Comparison of ENCODE assay signal across 23 mouse cellular contexts in genomic region chr2:40982778-40983177, GRCm38 (mm10).
DNase-seq lines count a peak whose midpoint lies in the region; ATAC-seq lines count a peak whose summit lies in the region.
"Had no signal": no experiment of that assay in that cellular context is flagged by ENCODE, and none has a peak within 500 bp of the region (broad histone marks: within the 10 kb centered on the region; RNA-seq: fewer than 3 reads in every experiment).

No protein-coding gene starts in this region.

- H3K4me1 ChIP-seq in forebrain, embryonic 13.5 days = no peaks in the 10 kb centered on the region
- no peaks in the 10 kb centered on the region for H3K4me1 ChIP-seq in forebrain, embryonic 11.5 days (replicated peaks; ENCODE audit: control insufficient read depth, insufficient read depth, low read length)
- no peaks in the 10 kb centered on the region for H3K4me1 ChIP-seq in forebrain, embryonic 15.5 days
- H3K4me1 ChIP-seq in forebrain, embryonic 12.5 days = no peaks in the 10 kb centered on the region
- H3K4me1 ChIP-seq in forebrain, embryonic 16.5 days (replicated peaks; ENCODE audit: control insufficient read depth, insufficient read depth, low read length) = no peaks in the 10 kb centered on the region
- H3K4me1 ChIP-seq: embryonic facial prominence, embryonic 10.5 days; embryonic facial prominence, embryonic 12.5 days had no signal

- no peak overlapping the region for H3K27ac ChIP-seq in forebrain, embryonic 13.5 days
- H3K27ac ChIP-seq in forebrain, embryonic 11.5 days (ENCODE audit: low read depth, low read length) = no peak overlapping the region
- H3K27ac ChIP-seq in forebrain, embryonic 15.5 days (replicated peaks) = no peak overlapping the region
- no peak overlapping the region for H3K27ac ChIP-seq in forebrain, embryonic 12.5 days
- no peak overlapping the region for H3K27ac ChIP-seq in forebrain, embryonic 16.5 days (ENCODE audit: low read length)
- H3K27ac ChIP-seq: embryonic facial prominence, embryonic 10.5 days; embryonic facial prominence, embryonic 12.5 days had no signal

- no peak overlapping the region for H3K9ac ChIP-seq in forebrain, embryonic 13.5 days
- no peak overlapping the region for H3K9ac ChIP-seq in forebrain, embryonic 11.5 days (ENCODE audit: low read length)
- no peak overlapping the region for H3K9ac ChIP-seq in forebrain, embryonic 15.5 days (replicated peaks)
- H3K9ac ChIP-seq in forebrain, embryonic 12.5 days = no peak overlapping the region
- H3K9ac ChIP-seq in forebrain, embryonic 16.5 days (replicated peaks; ENCODE audit: low read depth, low read length) = no peak overlapping the region
- H3K9ac ChIP-seq: embryonic facial prominence, embryonic 12.5 days had no signal

- no peak for DNase-seq in forebrain, embryonic 11.5 days (ENCODE audit: low spot score)
- no peak for DNase-seq in lung, postnatal 10 days
- DNase-seq in gastrocnemius, adult 8-10 months (ENCODE audit: low spot score in 2 of 2) = no peak
- DNase-seq: adrenal gland, adult 8-10 months; adrenal gland, postnatal 14 days; adrenal gland, postnatal 36 days; B cell, adult 2 months; cerebellum, adult 11-12 months; cerebellum, adult 2 months; cerebellum, adult 9-10 months; cerebellum, postnatal 10 days; cerebellum, postnatal 25 days had no signal

- no peaks in the 10 kb centered on the region for H3K36me3 ChIP-seq in forebrain, embryonic 13.5 days (ENCODE audit: poor library complexity, severe bottlenecking)
- H3K36me3 ChIP-seq in forebrain, embryonic 11.5 days (ENCODE audit: control insufficient read depth, insufficient read depth, low read length) = no peaks in the 10 kb centered on the region
- H3K36me3 ChIP-seq in forebrain, embryonic 15.5 days = no peaks in the 10 kb centered on the region
- H3K36me3 ChIP-seq in forebrain, embryonic 12.5 days (replicated peaks) = no peaks in the 10 kb centered on the region
- no peaks in the 10 kb centered on the region for H3K36me3 ChIP-seq in forebrain, embryonic 16.5 days (ENCODE audit: control insufficient read depth, insufficient read depth)
- H3K36me3 ChIP-seq: embryonic facial prominence, embryonic 10.5 days; embryonic facial prominence, embryonic 12.5 days; G1E had no signal

- no peaks in the 10 kb centered on the region for H3K9me3 ChIP-seq in forebrain, embryonic 13.5 days (replicated peaks)
- H3K9me3 ChIP-seq in forebrain, embryonic 11.5 days (ENCODE audit: control insufficient read depth, low read length) = no peaks in the 10 kb centered on the region
- H3K9me3 ChIP-seq in forebrain, embryonic 15.5 days = no peaks in the 10 kb centered on the region
- 0 out of 2 replicates have a peak, but pooled peaks cover 3% of the 10 kb centered on the region for H3K9me3 ChIP-seq in forebrain, embryonic 12.5 days
- H3K9me3 ChIP-seq in forebrain, embryonic 16.5 days (ENCODE audit: control insufficient read depth, low read length) = no peaks in the 10 kb centered on the region
- H3K9me3 ChIP-seq: embryonic facial prominence, embryonic 10.5 days; embryonic facial prominence, embryonic 12.5 days; G1E had no signal

- WGBS in forebrain, embryonic 13.5 days = 70% methylated on average over 1 of the region's 1 CpGs
- WGBS in forebrain, embryonic 11.5 days = 87% methylated on average over 1 of the region's 1 CpGs
- 51% methylated on average over 1 of the region's 1 CpGs for WGBS in forebrain, embryonic 15.5 days
- 71% methylated on average over 1 of the region's 1 CpGs for WGBS in forebrain, embryonic 12.5 days
- 50% methylated on average over 1 of the region's 1 CpGs for WGBS in forebrain, embryonic 16.5 days

- H3K27me3 ChIP-seq in forebrain, embryonic 13.5 days = no peaks in the 10 kb centered on the region
- H3K27me3 ChIP-seq in forebrain, embryonic 11.5 days (ENCODE audit: control insufficient read depth, insufficient read depth, low read length) = no peaks in the 10 kb centered on the region
- H3K27me3 ChIP-seq in forebrain, embryonic 15.5 days = no peaks in the 10 kb centered on the region
- no peaks in the 10 kb centered on the region for H3K27me3 ChIP-seq in forebrain, embryonic 12.5 days
- H3K27me3 ChIP-seq in forebrain, embryonic 16.5 days (replicated peaks; ENCODE audit: control insufficient read depth, insufficient read depth, low read length) = no peaks in the 10 kb centered on the region
- H3K27me3 ChIP-seq: CH12.LX; embryonic facial prominence, embryonic 12.5 days had no signal

- ATAC-seq in forebrain, embryonic 13.5 days = peak; percentile 81
- no peak for ATAC-seq in forebrain, embryonic 11.5 days (replicated peaks; ENCODE audit: low FRiP score)
- peak; percentile 78 for ATAC-seq in forebrain, embryonic 15.5 days (replicated peaks)
- no peak for ATAC-seq in forebrain, embryonic 12.5 days (ENCODE audit: low FRiP score)
- ATAC-seq in forebrain, embryonic 16.5 days = peak; percentile 97
- ATAC-seq: activated CD4-positive, CD25-positive, alpha-beta regulatory T cell, adult 4 months; CD4-positive, CD25-positive, alpha-beta regulatory T cell, adult 4 months; Patski had no signal

- H3K4me3 ChIP-seq in forebrain, embryonic 13.5 days = no peak overlapping the region
- no peak overlapping the region for H3K4me3 ChIP-seq in forebrain, embryonic 11.5 days (ENCODE audit: low read depth, low read length)
- no peak overlapping the region for H3K4me3 ChIP-seq in forebrain, embryonic 15.5 days
- H3K4me3 ChIP-seq in forebrain, embryonic 12.5 days (replicated peaks) = no peak overlapping the region
- no peak overlapping the region for H3K4me3 ChIP-seq in forebrain, embryonic 16.5 days (replicated peaks; ENCODE audit: low read length)
- H3K4me3 ChIP-seq: embryonic facial prominence, embryonic 10.5 days; embryonic facial prominence, embryonic 12.5 days had no signal

- H3K4me2 ChIP-seq in forebrain, embryonic 13.5 days = no peak overlapping the region
- no peak overlapping the region for H3K4me2 ChIP-seq in forebrain, embryonic 11.5 days (ENCODE audit: low read depth, low read length, severe bottlenecking)
- no peak overlapping the region for H3K4me2 ChIP-seq in forebrain, embryonic 15.5 days (replicated peaks)
- no peak overlapping the region for H3K4me2 ChIP-seq in forebrain, embryonic 12.5 days
- H3K4me2 ChIP-seq in forebrain, embryonic 16.5 days (ENCODE audit: low read length) = no peak overlapping the region
- H3K4me2 ChIP-seq: embryonic facial prominence, embryonic 12.5 days had no signal

Comparison
In these comparisons a context has a peak if more than half of its experiments do, and no peak if none do; other contexts are left out.
1. ATAC-seq: peak in forebrain, embryonic 13.5 days (single experiment), forebrain, embryonic 15.5 days (single experiment) and forebrain, embryonic 16.5 days (single experiment); none in forebrain, embryonic 11.5 days (single experiment) and forebrain, embryonic 12.5 days (single experiment).